Mouse (Mus musculus): ENCODE results near the gene Ptafr. TPM values are rescaled to one million over a fixed set of nuclear protein-coding genes. Genes with fewer than 3 reads are reported as not detected.
"Not testable (repeated sequence)": the region's sequence is repeated elsewhere in the genome, so short reads cannot be mapped to it uniquely, and the experiment has no call there.

The Ptafr gene
- polyA plus RNA-seq, 1 experiment from 2014 or later = 1.5 TPM

- DNase-seq (ENCODE audit: low spot score) = not testable (repeated sequence)
Observed at GRCm38 (mm10) chr4:132555550-132555949, 8.3 kb upstream of the Ptafr start.

- DNase-seq (ENCODE audit: low spot score) = no peak
Observed at GRCm38 (mm10) chr4:132563261-132563660, 606 bp upstream of the Ptafr start.

GRCm38 (mm10) chr4:132565089-132565747 lies 1.4 kb downstream of the Ptafr start:
- no peak for DNase-seq (ENCODE audit: low spot score)

- no peak for DNase-seq (ENCODE audit: low spot score)
Observed at GRCm38 (mm10) chr4:132567361-132567779, 3.5 kb downstream of the Ptafr start.

GRCm38 (mm10) chr4:132569115-132569514 lies 5.2 kb downstream of the Ptafr start:
- DNase-seq (ENCODE audit: low spot score) = no peak

GRCm38 (mm10) chr4:132571190-132571589 lies 7.3 kb downstream of the Ptafr start:
- DNase-seq (ENCODE audit: low spot score) = no peak

- no peak for DNase-seq (ENCODE audit: low spot score)
Observed at GRCm38 (mm10) chr4:132573327-132573726, 9.5 kb downstream of the Ptafr start.

- no peak for DNase-seq (ENCODE audit: low spot score)
Observed at GRCm38 (mm10) chr4:132574809-132575347, 11.0 kb downstream of the Ptafr start.

- DNase-seq (ENCODE audit: low spot score) = no peak
Observed at GRCm38 (mm10) chr4:132583781-132584180, 19.9 kb downstream of the Ptafr start.

GRCm38 (mm10) chr4:132584975-132585374 lies 21.1 kb downstream of the Ptafr start:
- no peak for DNase-seq (ENCODE audit: low spot score)

GRCm38 (mm10) chr4:132586282-132586681 lies 22.4 kb downstream of the Ptafr start:
- DNase-seq (ENCODE audit: low spot score) = no peak

GRCm38 (mm10) chr4:132588512-132588911 lies 24.6 kb downstream of the Ptafr start:
- DNase-seq (ENCODE audit: low spot score) = no peak

- DNase-seq (ENCODE audit: low spot score) = no peak
Observed at GRCm38 (mm10) chr4:132590642-132591041, 26.8 kb downstream of the Ptafr start.

GRCm38 (mm10) chr4:132592958-132593357 lies 29.1 kb downstream of the Ptafr start:
- DNase-seq (ENCODE audit: low spot score) = no peak

- no peak for DNase-seq (ENCODE audit: low spot score)
Observed at GRCm38 (mm10) chr4:132594191-132594590, 30.3 kb downstream of the Ptafr start.

GRCm38 (mm10) chr4:132598861-132599260 lies 35.0 kb downstream of the Ptafr start:
- DNase-seq (ENCODE audit: low spot score) = no peak

- DNase-seq (ENCODE audit: low spot score) = no peak
Observed at GRCm38 (mm10) chr4:132599764-132600163, 35.9 kb downstream of the Ptafr start.

- no peak for DNase-seq (ENCODE audit: low spot score)
Observed at GRCm38 (mm10) chr4:132600465-132600864, 36.6 kb downstream of the Ptafr start.

- not testable (repeated sequence) for DNase-seq (ENCODE audit: low spot score)
Observed at GRCm38 (mm10) chr4:132601242-132601641, 37.4 kb downstream of the Ptafr start.

- DNase-seq (ENCODE audit: low spot score) = no peak
Observed at GRCm38 (mm10) chr4:132603468-132603867, 39.6 kb downstream of the Ptafr start.

GRCm38 (mm10) chr4:132605816-132606215 lies 41.9 kb downstream of the Ptafr start:
- no peak for DNase-seq (ENCODE audit: low spot score)

GRCm38 (mm10) chr4:132608147-132608546 lies 44.3 kb downstream of the Ptafr start:
- DNase-seq (ENCODE audit: low spot score) = no peak

- no peak for DNase-seq (ENCODE audit: low spot score)
Observed at GRCm38 (mm10) chr4:132610301-132610984, 46.6 kb downstream of the Ptafr start.

All from thymus, postnatal 0 days (tissue).